Mouse (Mus musculus) liver, embryonic 14.5 days (tissue): ENCODE data around the gene Herc2.

ENCODE experiments used
- CTCF ChIP-seq: IDR thresholded peaks from 2 replicates; pipeline ENCODE4 v1.5.1; 2016; ENCODE audit warnings: antibody characterized with exemption, low read depth, control low read depth
- EP300 ChIP-seq: IDR thresholded peaks from 2 replicates; pipeline ENCODE4 v1.6.1; 2016; ENCODE audit warnings: antibody characterized with exemption, low read depth

DNA sequence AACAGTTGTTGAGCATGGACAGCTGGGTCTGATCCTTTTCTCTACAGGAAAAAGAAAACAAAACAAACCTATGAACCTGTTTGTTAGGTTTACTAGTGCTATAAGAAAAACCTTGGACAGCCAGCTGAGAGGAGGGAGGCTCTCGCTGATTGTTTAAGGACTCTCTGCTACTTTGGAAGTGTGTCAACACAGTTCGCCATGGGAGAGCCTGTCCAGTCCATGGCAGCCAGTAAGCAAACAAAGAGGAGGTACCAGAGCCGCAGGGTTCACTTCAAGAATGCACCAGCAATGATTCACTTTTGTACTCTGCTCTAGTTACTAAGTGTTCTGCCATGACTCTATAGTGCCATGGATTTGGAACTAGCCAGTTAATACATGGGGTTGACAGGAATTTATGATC lies 39.1 kb downstream of the Herc2 start:
- no peak for TF ChIP-seq CTCF
- TF ChIP-seq EP300: no peak
